Mouse (Mus musculus) lung, adult 2 months (tissue): ENCODE measurements around the gene Pomgnt2. TPM values are rescaled to one million over a fixed set of nuclear protein-coding genes. Genes with fewer than 3 reads are reported as not detected.
"Not testable (repeated sequence)": the region's sequence is repeated elsewhere in the genome, so short reads cannot be mapped to it uniquely, and the experiment has no call there.

Source experiments
- DNase-seq: peaks from one replicate; pipeline ENCODE4 v3.0.0; 2022
- H3K4me1 ChIP-seq: fragments of 200-500 bp; 2 replicates; pipeline ENCODE4 v1.6.1; 2011; ENCODE audit warnings: low read length; ENCODE audit not compliant: control insufficient read depth, insufficient read depth
- H3K4me3 ChIP-seq: fragments of 200-500 bp; replicated peaks from 2 replicates; pipeline ENCODE3; 2011; ENCODE audit warnings: low read depth, mild to moderate bottlenecking, control low read depth, low read length; ENCODE audit errors: extremely low read depth
- CTCF ChIP-seq: fragments of 200-500 bp; IDR thresholded peaks from 2 replicates; pipeline ENCODE4 v1.5.1; 2011; ENCODE audit warnings: mild to moderate bottlenecking, low read length, control low read depth; ENCODE audit not compliant: insufficient read depth
- POLR2A ChIP-seq: fragments of 200-500 bp; IDR thresholded peaks from 2 replicates; pipeline ENCODE4 v1.6.1; 2011; ENCODE audit warnings: low read depth, mild to moderate bottlenecking, control low read depth, low read length, borderline replicate concordance; ENCODE audit errors: extremely low read depth
- WGBS: fragments of 180-500 bp; shearing (Covaris S2); methylation state at CpG from one replicate; pipeline ENCODE4 v1.1.7; 2018; 5-methylcytosine and 5-hydroxymethylcytosine counted together
- polyA plus RNA-seq: library from polyadenylated mRNA; depleted of rRNA; stranded (reverse); fragments of >200 nt; gene quantifications from 2 replicates; pipeline ENCODE4 v1.2.3, GENCODE M21; 2012

Pomgnt2 gene
- polyA plus RNA-seq, 1 experiment: 14.8 TPM

DNA sequence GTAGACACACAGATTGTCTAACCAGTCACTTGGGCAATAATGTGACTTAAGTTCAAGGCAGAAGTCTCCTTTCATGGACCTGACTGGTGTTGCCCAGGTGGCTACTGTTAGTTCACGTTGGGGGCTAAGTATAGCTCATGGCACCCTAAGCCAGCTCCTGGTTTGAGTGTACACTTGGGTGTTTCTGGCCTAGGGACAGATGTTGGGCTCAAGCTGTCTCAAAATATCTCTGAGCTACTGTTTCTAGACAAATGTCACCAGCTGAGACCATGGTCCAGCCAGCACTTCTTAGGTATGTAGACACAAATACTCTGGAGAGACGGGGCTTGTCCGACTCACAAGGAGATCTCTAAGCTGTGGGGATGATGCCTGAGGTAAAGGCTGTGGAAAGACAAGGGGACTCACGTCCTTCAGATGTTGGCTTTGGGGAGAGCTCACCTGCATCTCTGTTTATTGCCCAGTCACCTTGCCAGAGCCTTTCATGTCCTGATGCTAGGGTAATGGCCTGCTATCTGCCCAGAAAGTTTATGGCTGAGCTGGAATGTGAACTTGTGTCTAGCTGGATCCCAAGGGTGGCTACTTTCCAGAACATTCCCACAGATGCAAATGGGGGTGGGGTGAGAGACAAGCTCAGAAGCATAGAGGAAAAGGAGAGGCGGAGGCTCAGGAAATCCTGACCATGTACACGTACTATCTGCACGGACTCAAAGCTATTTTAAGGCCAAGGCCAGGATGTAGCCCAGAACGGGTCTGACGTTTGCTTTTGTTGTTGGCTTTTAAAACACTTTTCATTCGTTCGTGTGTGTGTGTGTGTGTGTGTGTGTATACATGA, 31.2 kb upstream of the Pomgnt2 start:
- WGBS: 29% methylated on average over 11 of the region's 11 CpGs
- no peak overlapping the region for H3K4me3 ChIP-seq
- H3K4me1 ChIP-seq: peaks cover 29% of the 10 kb centered on the region
- DNase-seq: no peak
- TF ChIP-seq CTCF: no peak
- 0 out of 2 replicates have a peak, but pooled peaks have one; percentile 27 for TF ChIP-seq POLR2A

DNA sequence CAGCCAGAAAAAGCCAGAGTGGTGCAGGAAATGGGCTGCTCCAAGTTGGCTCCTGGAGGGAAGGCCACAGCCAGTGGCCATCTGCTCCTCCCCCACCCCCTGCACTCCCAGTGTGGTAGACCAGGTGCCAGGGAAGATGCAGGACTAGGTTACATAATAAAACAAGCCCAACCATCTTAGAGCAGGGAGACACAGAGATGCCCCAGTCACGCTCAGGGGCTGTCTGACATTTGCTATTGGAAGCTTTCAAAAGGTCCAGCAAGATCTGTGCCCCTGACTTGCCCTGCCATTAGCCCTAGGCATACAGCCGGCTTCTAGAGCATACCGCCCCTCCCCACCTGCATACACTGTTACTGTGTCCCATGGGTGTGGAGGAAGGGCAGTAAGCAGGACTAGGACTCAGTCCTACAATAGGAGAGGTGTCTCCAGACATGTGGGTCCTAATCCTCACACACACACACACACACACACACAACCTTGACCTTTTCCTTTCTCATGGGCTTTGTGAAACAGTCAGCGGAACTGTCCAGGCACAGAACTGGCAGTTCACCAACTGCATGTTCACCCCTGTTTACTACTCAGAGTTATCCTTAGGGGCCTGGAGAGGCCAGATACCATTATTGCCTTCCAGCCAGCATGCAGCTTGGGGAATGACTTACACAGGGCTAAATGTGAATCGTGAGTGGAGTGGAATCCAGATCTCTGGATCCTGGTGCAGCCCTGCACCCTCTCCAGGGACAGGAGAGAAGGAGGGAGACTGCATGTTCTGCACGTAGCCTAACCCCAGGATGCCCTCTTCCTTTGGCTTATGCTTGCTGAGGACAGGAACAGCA, 30.4 kb upstream of the Pomgnt2 start:
- DNase-seq: no peak
- WGBS: 44% methylated on average over 6 of the region's 6 CpGs
- TF ChIP-seq POLR2A: no peak
- no peak for TF ChIP-seq CTCF
- no peak overlapping the region for H3K4me3 ChIP-seq
- H3K4me1 ChIP-seq: peaks cover 36% of the 10 kb centered on the region

DNA sequence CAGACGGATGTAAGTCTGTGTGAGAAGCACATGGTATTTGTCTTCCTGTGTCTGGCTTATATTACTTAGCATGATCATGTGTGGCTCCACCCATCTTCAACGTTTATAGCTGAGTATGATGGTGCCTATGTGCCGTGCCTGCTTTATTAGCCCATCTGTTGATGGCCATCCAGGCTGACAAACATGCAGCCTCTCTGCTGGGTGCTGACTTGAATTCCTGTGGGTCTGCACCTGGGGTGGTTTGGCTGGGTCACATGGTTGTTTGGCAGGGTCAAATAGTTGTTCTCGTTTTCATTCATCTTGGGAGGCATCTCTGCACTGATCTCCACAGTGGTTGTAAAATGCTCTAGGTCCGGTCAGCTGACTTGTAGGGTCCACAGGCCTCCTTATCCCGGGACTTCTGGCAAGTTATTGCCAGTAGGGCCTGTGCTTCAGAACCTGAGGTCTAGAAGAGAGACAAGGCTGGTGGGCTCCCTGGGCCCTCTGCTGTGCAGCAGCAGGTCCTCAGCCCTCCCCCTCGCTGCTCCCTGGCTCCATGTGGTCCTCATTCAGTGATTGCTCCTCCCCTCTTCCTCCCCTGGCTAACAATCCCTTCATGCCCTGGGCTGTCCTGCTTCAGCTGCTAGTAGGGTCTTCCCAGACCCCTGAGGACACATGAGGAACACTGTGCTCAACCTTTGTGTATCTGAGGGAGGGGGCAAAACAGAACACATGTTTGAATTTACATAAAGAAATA, 29.1 kb upstream of the Pomgnt2 start:
- no peak for TF ChIP-seq CTCF
- no peak for TF ChIP-seq POLR2A
- 59% methylated on average over 7 of the region's 7 CpGs for whole genome bisulfite sequencing
- H3K4me3 ChIP-seq: no peak overlapping the region
- peaks cover 39% of the 10 kb centered on the region for H3K4me1 ChIP-seq
- DNase-seq: no peak

- WGBS: 90% methylated on average over 6 of the region's 6 CpGs
- no peak for TF ChIP-seq CTCF
- TF ChIP-seq POLR2A: no peak
- no peak for DNase-seq
- H3K4me1 ChIP-seq: peaks cover 39% of the 10 kb centered on the region
- H3K4me3 ChIP-seq: no peak overlapping the region
Observed at GRCm38 (mm10) chr9:122024419-122024818, 27.5 kb upstream of the Pomgnt2 start.

DNA sequence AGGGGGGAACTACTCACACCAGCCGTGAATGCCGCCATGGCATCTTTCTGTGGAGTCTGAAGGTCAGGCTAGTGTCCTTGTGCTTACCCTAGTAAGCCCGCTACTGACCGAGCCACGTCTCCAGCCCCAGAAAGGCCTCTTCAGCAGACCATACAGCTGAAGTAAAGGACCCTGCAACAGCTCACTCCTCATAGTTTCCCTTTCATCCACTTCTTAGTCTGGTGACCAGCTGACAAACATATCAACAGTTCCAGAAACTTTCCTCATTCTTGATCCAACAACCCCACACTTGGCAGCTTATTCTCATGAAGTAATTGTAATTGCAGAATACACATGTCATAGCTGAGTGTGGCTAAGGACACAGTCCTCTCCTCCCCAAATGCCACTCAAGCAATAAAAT, 27.0 kb upstream of the Pomgnt2 start:
- Histone ChIP-seq H3K4me1 (peaks cover 41% of the 10 kb centered on the region), H3K4me3 (no peak overlapping the region)
- no peak for DNase-seq
- WGBS: 63% methylated on average over 5 of the region's 5 CpGs
- TF ChIP-seq POLR2A: no peak
- no peak for TF ChIP-seq CTCF

DNA sequence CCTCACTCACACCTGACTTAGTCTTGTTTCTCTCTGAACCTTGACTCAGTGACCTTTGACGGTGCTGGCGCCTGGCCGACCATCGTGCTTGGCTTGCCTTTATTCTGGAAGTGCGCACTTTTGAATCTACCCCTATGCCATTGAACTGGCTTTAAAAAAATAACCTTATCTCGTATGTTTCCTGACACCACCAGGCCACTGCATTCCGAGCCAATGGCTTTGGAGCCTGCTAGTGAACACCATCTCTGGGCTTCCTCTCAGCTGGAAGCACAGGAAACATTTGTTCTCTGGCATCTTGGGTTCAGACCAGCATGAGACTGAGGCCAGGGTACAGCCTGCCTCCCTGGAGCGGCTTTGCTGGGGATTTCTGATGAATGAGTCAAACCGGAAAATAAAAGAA, 25.9 kb upstream of the Pomgnt2 start:
- no peak for TF ChIP-seq CTCF
- no peak; the same call in 1 of the 2 replicates for TF ChIP-seq POLR2A
- peaks cover 37% of the 10 kb centered on the region for H3K4me1 ChIP-seq
- DNase-seq: peak; percentile 66

DNA sequence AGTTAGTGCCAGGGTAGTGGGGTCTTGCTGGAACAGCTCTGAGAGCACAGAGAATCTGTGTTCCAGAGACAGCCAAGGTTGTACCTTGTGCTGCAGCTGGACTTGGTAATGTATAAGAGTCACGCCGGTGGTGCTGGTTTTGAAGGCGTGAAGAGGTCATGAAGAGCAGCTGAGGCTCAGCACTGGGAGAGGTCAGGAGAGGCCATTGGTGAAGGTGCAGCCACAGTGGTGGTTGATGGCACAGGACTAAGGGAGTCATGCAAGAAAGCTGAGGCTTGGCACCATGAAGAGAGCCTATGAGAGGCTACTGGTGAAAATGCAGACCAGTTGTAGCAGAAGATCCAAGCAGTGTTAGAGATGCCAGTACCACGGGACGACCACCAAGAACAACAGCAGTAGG, 24.7 kb upstream of the Pomgnt2 start:
- 91% methylated on average over 5 of the region's 5 CpGs for WGBS

More for the DNA sequence above, 25.9 kb upstream of the Pomgnt2 start:
- WGBS: 26% methylated on average over 9 of the region's 9 CpGs
- no peak overlapping the region for H3K4me3 ChIP-seq

DNA sequence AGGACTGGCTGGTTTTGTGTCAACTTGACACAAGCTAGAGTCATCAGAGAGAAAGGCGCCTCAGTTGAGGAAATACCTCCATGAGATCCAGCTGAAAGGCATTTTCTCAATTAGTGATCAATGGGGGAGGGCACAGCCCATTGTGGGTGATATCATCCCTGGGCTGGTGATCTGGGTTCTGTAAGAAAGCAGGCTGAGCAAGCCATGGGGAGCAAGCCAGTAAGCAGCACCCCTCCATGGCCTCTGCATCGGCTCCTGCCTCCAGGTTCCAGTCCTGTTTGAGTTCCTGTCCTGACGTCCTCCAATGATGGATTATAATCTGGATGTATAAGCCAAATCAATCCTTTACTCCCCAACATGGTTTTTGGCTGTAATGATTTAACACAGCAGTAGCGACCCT, 24.3 kb upstream of the Pomgnt2 start:
- H3K4me3 ChIP-seq, DNase-seq: not testable (repeated sequence)
- peaks cover 31% of the 10 kb centered on the region for H3K4me1 ChIP-seq
- 93% methylated on average over 4 of the region's 4 CpGs for WGBS

More for the DNA sequence above, 24.7 kb upstream of the Pomgnt2 start:
- no peak for DNase-seq
- Histone ChIP-seq H3K4me1 (peaks cover 31% of the 10 kb centered on the region), H3K4me3 (no peak overlapping the region)
- TF ChIP-seq POLR2A (no peak), CTCF (no peak)

DNA sequence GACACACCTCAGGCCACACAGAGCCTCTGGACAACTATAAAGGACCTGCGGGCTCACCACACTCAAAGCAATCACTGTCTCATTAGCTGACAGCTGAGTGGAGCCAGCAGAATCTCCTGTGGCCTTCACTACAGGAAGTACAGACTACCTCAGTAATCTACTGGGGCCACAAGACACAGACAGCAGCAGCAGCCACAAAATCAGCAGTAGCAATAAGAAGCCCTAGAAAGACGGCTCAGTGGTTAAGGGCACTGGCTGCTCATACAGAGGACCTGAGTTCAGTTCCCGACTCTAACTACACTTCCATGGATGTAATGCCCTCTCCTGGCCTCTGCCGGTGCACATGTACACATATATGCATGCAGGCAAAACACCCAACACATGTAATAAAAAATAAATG, 23.4 kb upstream of the Pomgnt2 start:
- no peak for TF ChIP-seq CTCF
- no peak for TF ChIP-seq POLR2A
- 82% methylated on average over 4 of the region's 4 CpGs for WGBS
- Histone ChIP-seq H3K4me1 (peaks cover 31% of the 10 kb centered on the region), H3K4me3 (no peak overlapping the region)
- no peak for DNase-seq
